Mouse (Mus musculus): ENCODE results near the gene Tmem242. TPM values are rescaled to one million over a fixed set of nuclear protein-coding genes. Genes with fewer than 3 reads are reported as not detected.

Gene Tmem242
- polyA plus RNA-seq (2015; fragmentation: Nextera tagmentation; extraction: Ambion mirVana) = 107 and 118 TPM in 2 replicates

DNA sequence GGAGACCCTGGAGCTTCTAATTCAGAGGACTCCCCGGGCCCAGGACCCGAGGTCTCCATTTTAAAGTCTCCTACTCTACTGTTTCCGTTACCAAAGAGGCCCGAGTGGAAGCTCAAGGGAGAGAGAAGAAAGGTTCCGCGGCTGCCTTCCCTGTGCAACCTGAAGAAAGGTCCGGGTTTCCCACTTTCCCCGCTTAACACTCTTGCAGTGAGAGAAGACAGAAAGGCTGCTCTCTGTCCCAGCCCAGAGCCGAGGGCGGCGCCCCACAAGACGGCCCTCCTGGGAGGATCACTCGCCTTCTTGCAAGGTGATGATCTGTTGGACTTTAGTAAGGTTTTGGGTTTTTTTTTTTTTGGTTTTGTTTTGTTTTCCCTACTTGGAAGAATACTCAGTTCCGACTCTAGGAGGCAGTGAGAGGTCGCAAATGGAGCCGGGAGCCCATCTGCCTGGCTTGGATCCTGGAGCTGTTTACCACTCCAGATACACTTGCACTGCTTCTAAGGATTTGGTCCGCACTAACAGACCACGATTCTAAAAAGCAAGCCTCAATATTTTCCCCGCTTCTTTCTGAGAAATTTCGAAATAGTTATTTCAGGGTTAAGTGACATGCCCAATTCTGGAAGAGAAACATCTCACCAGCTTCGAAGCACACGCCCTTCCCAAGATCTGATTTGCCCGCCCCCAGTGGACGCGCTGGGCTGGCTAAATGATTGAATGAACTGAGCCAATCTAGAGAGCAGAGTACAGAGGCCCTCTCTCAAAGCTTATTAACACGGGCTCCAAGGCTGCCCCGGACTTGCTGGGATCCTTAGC, at the start of gene Tmem242:
Gene Tmem242 (minus strand): TSS at position 101 of the 813 bp plus-strand sequence.
- H3K27me3 ChIP-seq = peaks cover 3% of the 10 kb centered on the region; the same call in 1 of the 2 replicates
- H3K4me1 ChIP-seq (replicated peaks) = peaks cover 16% of the 10 kb centered on the region
- H3K9ac ChIP-seq = peak within 1 kb of the TSS; percentile 68
- peak within 1 kb of the TSS; percentile 73 for H3K27ac ChIP-seq
- under 1% methylated on average over 27 of the region's 27 CpGs for WGBS
- peak within 1 kb of the TSS; percentile 61 for H3K4me3 ChIP-seq
- H3K9me3 ChIP-seq (replicated peaks) = no peaks in the 10 kb centered on the region
- ATAC-seq (replicated peaks; ENCODE audit: insufficient number of reproducible peaks, insufficient read depth, low FRiP score, low read depth) = peak; percentile 83
- H3K36me3 ChIP-seq = no peaks in the 10 kb centered on the region; the same call in 1 of the 2 replicates
- H3K4me2 ChIP-seq = peak within 1 kb of the TSS; percentile 66

DNA sequence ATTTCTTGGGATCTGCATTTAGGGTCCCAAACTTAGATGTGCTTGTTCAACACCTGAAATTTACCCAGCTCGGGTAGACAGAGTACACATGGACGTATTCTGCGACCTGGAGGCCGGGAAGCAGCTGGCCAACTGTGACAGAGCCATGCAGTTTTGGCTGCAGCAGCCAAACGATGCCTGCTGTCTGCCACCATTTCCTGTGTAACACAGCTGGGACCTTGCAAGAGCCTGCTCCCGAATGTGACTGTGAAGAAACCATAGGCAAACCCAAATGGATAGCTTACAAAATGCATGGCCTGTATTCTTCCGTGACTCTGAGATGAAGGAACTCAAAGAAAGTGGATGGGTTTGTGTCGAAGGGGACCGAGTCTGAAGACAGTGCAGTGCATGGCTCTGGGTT, 48.1 kb upstream of the Tmem242 start:
- no peaks in the 10 kb centered on the region for H3K36me3 ChIP-seq
- no peak overlapping the region for H3K4me2 ChIP-seq
- WGBS = 56% methylated on average over 9 of the region's 9 CpGs
- no peak overlapping the region for H3K4me3 ChIP-seq
- H3K9ac ChIP-seq = no peak overlapping the region
- no peak for ATAC-seq (replicated peaks; ENCODE audit: insufficient number of reproducible peaks, insufficient read depth, low FRiP score, low read depth)
- H3K4me1 ChIP-seq (replicated peaks) = peaks cover 8% of the 10 kb centered on the region
- H3K27ac ChIP-seq = no peak overlapping the region
- H3K27me3 ChIP-seq = peaks cover 8% of the 10 kb centered on the region
- H3K9me3 ChIP-seq (replicated peaks) = no peaks in the 10 kb centered on the region

DNA sequence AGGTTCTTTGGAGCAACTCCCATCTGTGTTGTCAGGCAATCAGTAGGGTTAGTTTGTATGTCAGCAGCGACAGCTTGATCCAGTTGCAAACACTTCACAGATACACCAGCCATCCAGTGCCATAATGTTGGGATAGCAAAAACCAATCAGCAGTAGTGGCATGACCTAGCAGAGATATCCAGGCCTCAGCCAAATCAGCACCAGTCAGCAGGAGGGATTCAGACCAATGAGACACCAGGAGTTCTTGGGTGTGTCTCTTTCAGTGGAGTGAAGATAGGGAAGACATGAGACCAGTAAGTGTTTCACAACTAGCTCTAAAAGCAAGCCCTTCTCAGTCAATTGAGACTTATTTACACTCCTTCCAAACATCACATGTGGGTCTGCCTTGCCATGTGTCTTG, 44.6 kb upstream of the Tmem242 start:
- no peak overlapping the region for H3K27ac ChIP-seq
- 90% methylated on average over 1 of the region's 1 CpGs for WGBS
- no peak overlapping the region for H3K4me3 ChIP-seq
- no peaks in the 10 kb centered on the region for H3K9me3 ChIP-seq (replicated peaks)
- H3K9ac ChIP-seq = no peak overlapping the region
- H3K36me3 ChIP-seq = no peaks in the 10 kb centered on the region
- no peaks in the 10 kb centered on the region for H3K4me1 ChIP-seq (replicated peaks)
- H3K27me3 ChIP-seq = peaks cover 8% of the 10 kb centered on the region
- H3K4me2 ChIP-seq = no peak overlapping the region
- ATAC-seq (replicated peaks; ENCODE audit: insufficient number of reproducible peaks, insufficient read depth, low FRiP score, low read depth) = no peak

DNA sequence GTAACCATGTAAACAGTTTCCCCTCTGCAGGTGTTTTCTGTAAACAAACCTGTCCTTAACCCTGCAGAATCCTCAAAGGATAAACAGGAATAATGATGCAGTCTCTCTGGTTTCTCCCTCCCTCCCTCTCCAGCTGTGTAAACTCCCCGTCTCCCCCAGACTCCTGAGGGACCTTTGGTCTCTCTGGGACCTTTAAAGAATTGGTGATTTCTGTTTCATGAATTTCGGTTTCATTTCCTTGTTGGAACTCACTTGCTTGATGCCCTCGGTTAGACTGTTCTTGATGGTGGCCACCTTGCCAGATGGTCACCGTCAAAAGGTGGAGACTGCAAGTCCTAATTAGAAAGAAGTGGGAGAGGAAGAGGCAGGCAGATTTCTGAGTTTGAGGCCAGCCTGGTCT, 43.4 kb upstream of the Tmem242 start:
- Histone ChIP-seq H3K4me3 (no peak overlapping the region), H3K27ac (no peak overlapping the region), H3K9ac (no peak overlapping the region), H3K4me2 (no peak overlapping the region), H3K27me3 (peaks cover 3% of the 10 kb centered on the region; the same call in 1 of the 2 replicates), H3K36me3 (no peaks in the 10 kb centered on the region), H3K9me3 (replicated peaks) (no peaks in the 10 kb centered on the region), H3K4me1 (replicated peaks) (no peaks in the 10 kb centered on the region)
- ATAC-seq (replicated peaks; ENCODE audit: insufficient number of reproducible peaks, insufficient read depth, low FRiP score, low read depth) = no peak
- WGBS = 66% methylated on average over 4 of the region's 4 CpGs

DNA sequence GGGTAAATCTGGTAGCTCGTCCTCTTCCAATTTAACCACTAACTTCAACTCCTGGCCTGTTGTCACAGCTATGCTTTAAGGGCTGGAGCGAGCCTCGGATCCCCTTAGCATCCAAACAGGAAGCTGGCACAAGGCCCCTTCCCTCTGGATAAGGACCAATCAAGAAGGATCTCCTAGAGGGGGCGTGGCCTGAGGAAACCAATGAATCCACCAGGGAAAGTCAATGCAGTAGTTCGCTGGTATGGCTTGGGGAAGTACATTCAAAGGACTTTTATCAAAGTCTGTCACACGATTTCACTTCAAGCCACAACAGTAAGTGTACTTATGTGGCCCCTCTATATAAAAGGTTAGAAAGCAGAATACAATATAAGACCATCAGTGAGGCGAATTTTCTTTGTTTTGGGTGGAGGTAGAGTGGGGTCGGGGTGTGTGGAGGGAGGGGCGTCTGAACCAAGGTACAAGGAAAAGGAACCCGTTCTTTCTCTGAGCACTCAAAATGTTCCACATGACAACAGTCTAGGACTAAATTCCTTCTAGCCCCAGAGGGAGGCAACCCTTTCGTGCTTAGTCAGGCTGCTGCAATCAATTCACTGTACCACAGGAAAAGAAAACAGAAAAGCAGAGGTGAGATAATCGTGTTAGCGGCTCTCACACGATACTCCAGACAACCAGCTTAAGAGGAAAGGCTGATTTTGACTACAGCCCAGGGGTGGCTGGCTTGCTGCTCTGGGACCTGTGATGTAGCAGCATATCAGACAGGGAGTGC, 36.1 kb upstream of the Tmem242 start:
- Histone ChIP-seq H3K27me3 (no peaks in the 10 kb centered on the region), H3K36me3 (no peaks in the 10 kb centered on the region), H3K27ac (no peak overlapping the region), H3K9ac (no peak overlapping the region), H3K4me2 (peak overlapping the region; percentile 1; the same call in 1 of the 2 replicates), H3K4me1 (replicated peaks) (no peaks in the 10 kb centered on the region), H3K9me3 (replicated peaks) (no peaks in the 10 kb centered on the region), H3K4me3 (no peak overlapping the region)
- ATAC-seq (replicated peaks; ENCODE audit: insufficient number of reproducible peaks, insufficient read depth, low FRiP score, low read depth) = no peak
- WGBS = 48% methylated on average over 14 of the region's 14 CpGs

DNA sequence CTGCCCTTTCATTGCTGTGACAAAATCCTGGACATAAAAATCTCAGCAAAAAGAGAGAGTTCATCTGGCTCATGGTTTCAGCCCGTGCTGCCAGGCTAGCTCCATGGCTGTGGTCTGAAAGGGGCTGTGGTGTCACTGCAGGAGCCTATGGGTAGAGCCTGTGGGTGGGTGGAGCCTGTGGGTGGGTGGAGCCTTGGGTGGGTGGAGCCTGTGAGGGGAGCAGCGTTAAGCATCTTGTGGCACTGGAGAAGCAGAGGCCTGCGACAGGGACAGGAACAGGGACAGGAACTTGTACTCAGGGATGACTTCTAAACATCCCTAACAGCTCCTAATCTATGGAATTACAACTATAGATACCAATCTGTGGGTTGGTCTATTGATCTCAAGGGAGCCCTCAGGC, 32.2 kb upstream of the Tmem242 start:
- ATAC-seq (replicated peaks; ENCODE audit: insufficient number of reproducible peaks, insufficient read depth, low FRiP score, low read depth) = no peak

DNA sequence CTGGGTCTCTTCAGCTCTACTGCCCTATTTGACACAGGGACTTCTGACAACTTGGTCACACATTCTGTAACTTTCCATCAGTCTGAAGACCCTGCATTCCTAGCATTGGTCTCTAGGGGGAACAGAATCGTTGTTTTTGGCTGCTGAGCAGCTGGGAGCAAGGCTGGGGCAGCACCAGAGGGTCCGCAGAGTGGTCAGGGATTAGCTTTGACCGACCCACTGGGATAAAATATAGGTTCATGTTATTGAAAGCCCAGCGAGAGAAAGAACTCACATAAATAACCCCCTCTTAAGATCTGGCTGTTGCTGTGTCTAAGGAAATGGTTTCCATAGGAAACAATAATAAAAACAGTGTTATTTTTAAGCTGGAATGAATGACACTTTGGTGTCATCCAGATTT, 27.1 kb upstream of the Tmem242 start:
- no peaks in the 10 kb centered on the region for H3K27me3 ChIP-seq
- 43% methylated on average over 4 of the region's 4 CpGs for WGBS
- no peak overlapping the region for H3K9ac ChIP-seq
- no peaks in the 10 kb centered on the region for H3K9me3 ChIP-seq (replicated peaks)
- no peaks in the 10 kb centered on the region for H3K4me1 ChIP-seq (replicated peaks)
- H3K4me3 ChIP-seq = no peak overlapping the region
- ATAC-seq (replicated peaks; ENCODE audit: insufficient number of reproducible peaks, insufficient read depth, low FRiP score, low read depth) = no peak
- H3K36me3 ChIP-seq = no peaks in the 10 kb centered on the region
- H3K27ac ChIP-seq = no peak overlapping the region
- no peak overlapping the region for H3K4me2 ChIP-seq

More for the DNA sequence above, 32.2 kb upstream of the Tmem242 start:
- WGBS = 33% methylated on average over 3 of the region's 3 CpGs
- H3K27me3 ChIP-seq = no peaks in the 10 kb centered on the region
- H3K4me3 ChIP-seq = no peak overlapping the region
- H3K4me1 ChIP-seq (replicated peaks) = no peaks in the 10 kb centered on the region
- H3K9ac ChIP-seq = no peak overlapping the region
- no peaks in the 10 kb centered on the region for H3K9me3 ChIP-seq (replicated peaks)
- H3K4me2 ChIP-seq = no peak overlapping the region
- no peaks in the 10 kb centered on the region for H3K36me3 ChIP-seq
- H3K27ac ChIP-seq = no peak overlapping the region

DNA sequence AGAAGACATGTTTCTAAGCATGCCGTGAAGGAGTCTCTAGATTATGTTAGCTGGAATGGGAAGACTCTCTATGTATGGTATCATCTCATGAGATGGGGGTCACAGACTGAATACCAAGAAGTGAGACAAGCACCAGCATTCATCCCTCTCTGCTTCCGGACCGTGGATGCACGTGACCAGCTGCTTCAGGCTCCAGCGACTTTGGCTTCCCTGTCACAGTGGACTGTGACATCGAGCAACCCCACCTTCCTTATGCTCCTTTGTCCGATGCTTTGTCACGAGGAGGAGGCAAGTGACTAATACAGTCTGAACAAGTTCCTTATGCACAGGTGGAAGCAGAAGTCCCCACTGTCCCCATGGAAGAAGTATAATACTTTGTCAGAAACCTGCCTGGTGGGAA, 26.7 kb upstream of the Tmem242 start:
- Histone ChIP-seq H3K4me3 (no peak overlapping the region), H3K27me3 (no peaks in the 10 kb centered on the region), H3K4me1 (replicated peaks) (no peaks in the 10 kb centered on the region), H3K36me3 (no peaks in the 10 kb centered on the region), H3K4me2 (no peak overlapping the region), H3K27ac (no peak overlapping the region), H3K9ac (no peak overlapping the region), H3K9me3 (replicated peaks) (no peaks in the 10 kb centered on the region)
- ATAC-seq (replicated peaks; ENCODE audit: insufficient number of reproducible peaks, insufficient read depth, low FRiP score, low read depth) = no peak
- 81% methylated on average over 8 of the region's 8 CpGs for WGBS

DNA sequence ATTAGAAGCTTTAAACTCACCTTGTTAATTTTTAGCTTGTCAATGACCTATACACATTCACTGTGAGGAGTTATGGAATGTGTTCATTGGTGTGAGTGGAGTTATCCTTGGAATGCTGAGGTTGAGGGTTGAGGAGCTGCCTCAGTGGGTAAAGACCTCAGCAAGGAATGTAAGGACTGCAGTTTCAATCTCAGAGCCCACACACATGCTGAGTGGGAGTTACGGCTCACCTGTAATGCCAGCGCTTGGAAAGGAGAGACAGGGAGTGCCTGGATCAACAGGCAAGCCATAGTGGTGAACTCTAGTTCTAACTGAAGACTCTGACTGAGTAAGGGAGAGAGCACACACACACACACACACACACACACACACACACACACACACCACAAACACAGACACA, 23.9 kb upstream of the Tmem242 start:
- H3K36me3 ChIP-seq = no peaks in the 10 kb centered on the region
- 87% methylated on average over 2 of the region's 2 CpGs for WGBS
- H3K9ac ChIP-seq = no peak overlapping the region
- no peaks in the 10 kb centered on the region for H3K4me1 ChIP-seq (replicated peaks)
- H3K9me3 ChIP-seq (replicated peaks) = no peaks in the 10 kb centered on the region
- H3K4me3 ChIP-seq = no peak overlapping the region
- no peak for ATAC-seq (replicated peaks; ENCODE audit: insufficient number of reproducible peaks, insufficient read depth, low FRiP score, low read depth)
- H3K27ac ChIP-seq = no peak overlapping the region
- no peak overlapping the region for H3K4me2 ChIP-seq
- no peaks in the 10 kb centered on the region for H3K27me3 ChIP-seq

DNA sequence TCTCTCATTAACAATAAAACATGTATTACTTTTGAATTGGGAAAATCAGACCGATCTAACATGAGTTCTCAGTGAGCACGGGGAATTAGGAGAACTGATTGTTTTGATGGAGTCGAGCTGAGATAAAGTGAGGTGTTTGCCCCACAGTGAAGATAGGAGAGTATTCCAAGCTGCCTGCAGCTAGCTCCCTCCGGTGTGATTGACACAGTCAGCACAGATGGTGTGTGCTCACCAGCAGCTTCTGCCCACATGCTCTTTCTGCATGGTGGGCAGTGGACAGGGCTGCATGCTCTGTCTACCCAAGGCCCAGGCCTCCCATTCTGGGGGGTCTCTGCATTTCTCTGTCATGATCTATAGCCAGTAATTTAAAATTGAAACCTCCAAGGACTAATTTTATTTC, 13.6 kb upstream of the Tmem242 start:
- no peak for ATAC-seq (replicated peaks; ENCODE audit: insufficient number of reproducible peaks, insufficient read depth, low FRiP score, low read depth)
- Histone ChIP-seq H3K4me2 (no peak overlapping the region), H3K9ac (no peak overlapping the region), H3K4me1 (replicated peaks) (no peaks in the 10 kb centered on the region), H3K27ac (no peak overlapping the region), H3K9me3 (replicated peaks) (no peaks in the 10 kb centered on the region), H3K4me3 (no peak overlapping the region), H3K27me3 (no peaks in the 10 kb centered on the region; the same call in none of the 2 replicates), H3K36me3 (no peaks in the 10 kb centered on the region)
- 55% methylated on average over 4 of the region's 4 CpGs for WGBS

DNA sequence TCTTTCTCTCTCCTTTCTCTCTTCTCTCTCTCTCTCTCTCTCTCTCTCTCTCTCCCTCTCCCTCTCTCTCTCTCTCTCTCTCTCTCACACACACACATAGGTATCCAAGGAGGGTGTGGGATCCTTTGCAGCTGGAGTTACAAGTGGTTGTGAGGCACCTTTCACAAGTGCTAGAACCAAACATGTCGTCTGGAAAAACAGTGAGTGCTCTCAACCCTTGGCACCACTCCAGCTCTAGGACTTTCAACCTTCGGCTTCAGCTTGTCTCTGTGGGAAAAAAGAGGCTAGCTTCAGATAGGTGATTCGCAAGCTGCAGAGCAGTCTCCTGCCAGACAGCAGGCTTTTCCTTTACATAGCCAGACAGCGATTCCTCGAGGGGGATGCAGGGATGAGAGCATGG, 3.7 kb upstream of the Tmem242 start:
- Histone ChIP-seq H3K9me3 (replicated peaks) (no peaks in the 10 kb centered on the region), H3K4me2 (0 out of 2 replicates have a peak overlapping the region, but pooled peaks have one; percentile 10), H3K27ac (no peak overlapping the region), H3K27me3 (peaks cover 7% of the 10 kb centered on the region; the same call in 1 of the 2 replicates), H3K36me3 (no peaks in the 10 kb centered on the region), H3K4me1 (replicated peaks) (peaks cover 14% of the 10 kb centered on the region), H3K4me3 (no peak overlapping the region), H3K9ac (no peak overlapping the region)
- WGBS = 28% methylated on average over 5 of the region's 5 CpGs
- no peak for ATAC-seq (replicated peaks; ENCODE audit: insufficient number of reproducible peaks, insufficient read depth, low FRiP score, low read depth)

Data from heart, embryonic 15.5 days (tissue).